ENCODE assay signal across 7 mouse cellular contexts in genomic region chr12:116619868-116620267, GRCm38 (mm10).
DNase-seq lines count a peak whose midpoint lies in the region; ATAC-seq lines count a peak whose summit lies in the region.

No protein-coding gene starts in this region.

- no peak overlapping the region for H3K4me3 ChIP-seq in forebrain, embryonic 14.5 days (ENCODE audit: low read depth, low read length)
- H3K4me3 ChIP-seq in hindbrain, embryonic 10.5 days: no peak overlapping the region

- WGBS in forebrain, embryonic 14.5 days: 42% methylated on average over 5 of the region's 5 CpGs
- 43% methylated on average over 5 of the region's 5 CpGs for WGBS in hindbrain, embryonic 10.5 days

- ATAC-seq in forebrain, embryonic 14.5 days: peak; percentile 56
- peak; percentile 96 for ATAC-seq in megakaryocyte, adult 5-6 weeks (ENCODE audit: poor library complexity, severe bottlenecking)

- H3K4me2 ChIP-seq in forebrain, embryonic 14.5 days (ENCODE audit: low read length): no peak overlapping the region

- no peaks in the 10 kb centered on the region for H3K27me3 ChIP-seq in forebrain, embryonic 14.5 days (replicated peaks; ENCODE audit: control insufficient read depth, insufficient read depth, low read length)
- no peaks in the 10 kb centered on the region for H3K27me3 ChIP-seq in hindbrain, embryonic 10.5 days (ENCODE audit: insufficient read depth, poor library complexity, severe bottlenecking)

- no peaks in the 10 kb centered on the region for H3K9me3 ChIP-seq in forebrain, embryonic 14.5 days (replicated peaks; ENCODE audit: control insufficient read depth, low read length)
- no peaks in the 10 kb centered on the region for H3K9me3 ChIP-seq in hindbrain, embryonic 10.5 days

- H3K9ac ChIP-seq in forebrain, embryonic 14.5 days (ENCODE audit: low read length): no peak overlapping the region

- DNase-seq in Muller cell, postnatal 12 days (ENCODE audit: inconsistent ontology term): peak; percentile 36
- peak; percentile 21 for DNase-seq in c-Kit-positive CD71-positive TER-119-negative erythroid progenitor cells, embryonic 14.5 days (ENCODE audit: low read depth)
- DNase-seq in forebrain, embryonic 14.5 days (ENCODE audit: low spot score): peak; percentile 83
- peak; percentile 72 for DNase-seq in hindbrain, embryonic 10.5 days (ENCODE audit: low spot score)
- peak; percentile 56 for DNase-seq in layer of hippocampus, adult 9-11 months
- peak; percentile 82 to 91 for DNase-seq in right cerebral cortex, adult 2 months (ENCODE audit: low spot score in 2 of 2)

- no peaks in the 10 kb centered on the region for H3K36me3 ChIP-seq in forebrain, embryonic 14.5 days (ENCODE audit: control insufficient read depth, insufficient read depth, low read length)
- H3K36me3 ChIP-seq in hindbrain, embryonic 10.5 days: no peaks in the 10 kb centered on the region

- H3K4me1 ChIP-seq in forebrain, embryonic 14.5 days (ENCODE audit: control insufficient read depth, insufficient read depth, low read length): no peaks in the 10 kb centered on the region
- H3K4me1 ChIP-seq in hindbrain, embryonic 10.5 days (replicated peaks): peaks cover 3% of the 10 kb centered on the region; the same call in 1 of the 2 replicates

- no peak overlapping the region for H3K27ac ChIP-seq in forebrain, embryonic 14.5 days (ENCODE audit: low read depth, low read length)
- no peak overlapping the region for H3K27ac ChIP-seq in hindbrain, embryonic 10.5 days

Comparison
In these comparisons a context has a peak if more than half of its experiments do, and no peak if none do; other contexts are left out.
1. DNase-seq: peak in every context shown above with its lines; median percentile 86 in right cerebral cortex, adult 2 months; 83 in forebrain, embryonic 14.5 days; 72 in hindbrain, embryonic 10.5 days; 56 in layer of hippocampus, adult 9-11 months; 36 in Muller cell, postnatal 12 days; 21 in c-Kit-positive CD71-positive TER-119-negative erythroid progenitor cells, embryonic 14.5 days.